Mouse (Mus musculus) heart, postnatal 10 days (tissue): Measurements from ENCODE around the gene Vsir. TPM values are rescaled to one million over a fixed set of nuclear protein-coding genes. Genes with fewer than 3 reads are reported as not detected.
A peak's percentile ranks its signal among the peaks of the same experiment; 100 is the strongest.

Experiments used
- DNase-seq, 2 experiments: peaks; one replicate each; pipeline ENCODE4 v3.0.0; 2021
- intact Hi-C: fragments of 180-260 bp; cut with DNase I; formaldehyde crosslinking; loops from one replicate; pipeline ENCODE4 v1.15.1; 2025
- total RNA-seq, 2 experiments: library from RNA; stranded (reverse); gene quantifications; 2 replicates each; pipeline ENCODE4 v1.2.3; 2021

Vsir gene
- 10 to 100 TPM; 20.4 to 27.3 TPM for total RNA-seq

DNA sequence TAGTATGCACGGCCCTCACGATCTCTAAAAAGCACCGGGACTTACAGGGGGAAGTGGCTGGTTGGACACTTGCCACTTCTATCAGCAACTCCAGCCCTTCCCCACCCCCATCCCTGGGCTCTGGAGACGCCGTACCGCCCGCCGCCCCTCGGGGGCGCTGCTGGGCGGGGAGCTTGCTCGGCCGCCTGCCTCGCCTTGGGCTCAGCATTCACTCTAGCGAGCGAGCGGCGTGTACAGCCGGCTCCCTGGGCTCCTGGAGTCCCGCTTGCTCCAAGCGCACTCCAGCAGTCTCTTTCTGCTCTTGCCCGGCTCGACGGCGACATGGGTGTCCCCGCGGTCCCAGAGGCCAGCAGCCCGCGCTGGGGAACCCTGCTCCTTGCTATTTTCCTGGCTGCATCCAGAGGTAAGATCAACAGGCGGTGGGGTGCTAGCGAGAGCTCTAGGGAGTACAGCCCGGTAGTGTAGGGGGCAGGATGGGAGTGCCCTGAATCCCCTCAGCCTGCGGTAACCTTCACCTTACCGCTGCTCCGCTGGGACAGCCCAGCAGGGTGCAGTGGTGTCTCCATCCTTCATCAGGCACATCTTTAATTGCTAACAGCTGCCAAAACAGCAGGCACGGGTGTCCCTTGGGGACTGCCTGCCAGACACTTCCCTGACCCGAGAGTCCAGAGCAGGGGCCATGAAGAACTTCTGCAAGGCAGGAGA is at the start of gene Vsir:
TSS of gene Vsir (plus strand) at position 151 of the 705 bp plus-strand sequence.
- peak; percentile 87 to 91 for DNase-seq
- intact Hi-C loops, result loop anchor here (2.0 to 5.0 kb wide), 3 partner anchors 35 to 62 kb away; no protein-coding TSS in a partner anchor

DNA sequence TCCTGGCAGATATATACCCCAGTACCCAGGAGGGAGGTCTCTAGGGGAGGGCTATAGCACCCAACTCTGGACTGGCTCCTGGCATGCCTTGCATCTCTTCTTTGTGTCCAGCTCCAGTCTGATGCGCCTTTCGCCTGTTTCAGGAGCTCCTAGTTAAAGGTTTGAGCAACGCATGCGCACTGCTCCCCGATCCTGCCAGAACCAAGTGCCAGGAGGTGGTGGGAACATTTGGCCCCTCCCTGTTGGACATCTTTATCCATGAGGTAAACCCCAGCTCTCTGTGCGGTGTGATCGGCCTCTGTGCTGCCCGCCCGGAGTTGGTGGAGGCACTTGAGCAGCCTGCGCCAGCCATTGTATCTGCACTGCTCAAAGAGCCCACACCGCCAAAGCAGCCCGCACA is 47.0 kb upstream of the Vsir start:
- DNase-seq, result no peak
- intact Hi-C loops, result no loop called here

DNA sequence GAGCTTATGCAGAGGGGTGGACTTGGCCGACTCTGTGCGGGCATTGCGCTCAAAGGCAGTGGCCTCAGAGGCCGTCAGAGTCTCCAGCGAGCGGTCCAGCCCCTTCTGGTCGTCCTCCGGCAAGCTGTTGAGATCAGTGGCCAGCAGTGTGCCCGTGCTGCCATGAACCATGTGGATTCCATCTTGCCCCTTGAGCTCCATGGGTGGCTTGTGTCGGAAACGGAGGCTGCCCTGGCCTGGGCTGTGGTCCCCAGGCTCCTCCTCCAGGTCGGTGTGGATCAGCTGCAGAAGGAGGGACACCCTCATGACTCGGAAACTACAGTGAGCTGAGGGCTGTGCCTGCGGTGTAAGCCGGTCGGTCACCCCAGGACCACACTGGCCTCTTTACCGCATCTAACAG is 43.2 kb upstream of the Vsir start:
- intact Hi-C loops, result no loop called here
- no peak for DNase-seq

DNA sequence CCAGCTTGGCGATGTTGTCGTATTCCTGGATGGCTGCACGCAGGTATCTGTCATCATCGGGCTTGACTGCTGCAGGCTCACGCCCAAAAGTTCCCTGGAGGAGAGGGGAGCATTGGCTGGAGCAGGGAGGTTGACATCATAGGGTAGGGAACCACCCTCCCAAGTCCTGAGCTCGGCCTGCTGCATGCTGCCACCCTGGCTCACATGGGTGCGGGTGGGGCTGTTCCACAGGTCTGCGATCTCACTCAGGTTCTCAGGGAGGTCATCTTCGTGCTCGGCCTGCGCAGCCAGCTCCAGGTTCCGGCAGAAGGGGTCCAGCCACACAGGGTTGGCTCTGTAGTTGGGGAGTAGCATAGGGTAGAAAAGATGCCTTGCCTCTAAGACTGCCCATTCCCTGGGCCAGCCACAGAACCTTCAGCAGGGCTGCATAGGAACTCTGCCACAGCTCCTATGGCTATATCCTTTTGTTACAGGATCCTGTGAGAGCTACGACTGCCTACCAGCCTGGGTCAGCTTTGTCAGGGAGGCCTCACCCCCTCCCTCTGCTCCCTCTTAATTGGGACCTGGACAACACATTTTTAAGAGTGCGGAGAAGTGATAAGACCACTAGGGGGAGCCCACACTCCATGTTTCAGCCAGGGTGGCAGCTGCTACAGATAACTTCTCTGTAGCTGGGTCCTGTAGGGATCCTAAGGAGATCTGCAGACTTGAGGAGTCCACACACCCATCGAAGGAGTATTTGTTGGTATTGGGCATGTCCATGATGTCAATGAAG is 41.6 kb upstream of the Vsir start:
- intact Hi-C loops, result loop anchor here (1.0 to 5.0 kb wide), 5 partner anchors 42 to 452 kb away; partner anchors contain the start of gene Vsir
- DNase-seq, result peak; percentile 81 to 88

DNA sequence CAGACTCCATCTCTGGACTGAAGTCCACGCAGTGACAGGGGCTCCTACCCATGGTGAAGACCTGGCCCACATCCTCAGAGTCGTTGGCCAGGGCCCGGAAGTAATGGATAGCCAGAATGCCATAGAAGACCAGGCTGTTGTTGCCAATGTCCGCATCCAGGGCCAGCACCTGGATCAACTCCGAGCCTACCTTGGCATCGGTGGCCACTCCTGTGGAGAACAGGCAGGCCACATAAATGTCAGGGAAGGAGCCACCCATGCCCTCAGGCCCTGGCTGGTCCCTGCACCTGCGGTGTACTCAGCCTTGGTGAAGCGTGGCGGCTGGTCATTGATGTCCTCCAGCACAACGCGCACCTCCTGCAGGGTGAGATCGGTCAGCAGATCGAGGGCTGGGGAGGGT is 36.0 kb upstream of the Vsir start:
- DNase-seq, result no peak
- intact Hi-C loops, result no loop called here

DNA sequence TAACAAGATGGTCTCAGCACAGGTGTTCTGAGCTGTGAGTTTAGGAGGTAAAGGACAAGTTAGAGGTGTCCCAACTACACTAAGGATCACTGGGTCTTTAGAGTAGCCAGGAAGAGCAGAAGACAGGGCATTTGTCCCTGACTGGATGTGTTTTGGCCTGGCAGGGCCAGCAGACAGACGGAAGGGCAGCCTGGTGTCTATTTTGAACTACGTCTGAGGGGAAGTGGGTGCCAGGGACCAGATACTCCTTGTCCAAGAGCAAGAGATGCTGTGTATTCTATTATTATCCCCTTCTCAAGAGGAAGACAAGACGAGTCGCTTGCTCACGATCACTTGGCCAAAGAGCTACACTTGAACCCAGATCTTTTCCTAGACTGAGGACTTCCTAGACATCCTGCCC is 33.0 kb upstream of the Vsir start:
- intact Hi-C loops, result no loop called here
- DNase-seq, result no peak

DNA sequence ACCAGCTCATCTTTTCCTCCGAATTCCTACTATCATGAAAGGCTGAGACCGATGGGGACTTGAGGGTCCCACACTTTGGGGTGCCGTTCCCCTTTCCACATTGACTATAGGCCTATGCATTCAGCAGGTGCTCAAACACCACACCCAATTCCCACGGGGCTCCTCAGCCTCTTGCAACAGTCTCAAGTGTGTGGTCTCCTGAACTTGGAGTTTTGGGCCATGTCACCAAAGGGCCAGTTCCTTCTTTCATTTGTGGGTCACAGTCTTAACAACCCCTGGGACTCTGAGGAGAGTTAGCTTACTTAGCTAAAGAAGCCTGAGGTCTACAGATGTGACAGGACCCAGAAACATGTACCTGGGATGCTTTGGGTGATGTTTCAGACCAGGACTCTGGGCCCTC is 30.5 kb upstream of the Vsir start:
- intact Hi-C loops, result no loop called here
- no peak for DNase-seq

DNA sequence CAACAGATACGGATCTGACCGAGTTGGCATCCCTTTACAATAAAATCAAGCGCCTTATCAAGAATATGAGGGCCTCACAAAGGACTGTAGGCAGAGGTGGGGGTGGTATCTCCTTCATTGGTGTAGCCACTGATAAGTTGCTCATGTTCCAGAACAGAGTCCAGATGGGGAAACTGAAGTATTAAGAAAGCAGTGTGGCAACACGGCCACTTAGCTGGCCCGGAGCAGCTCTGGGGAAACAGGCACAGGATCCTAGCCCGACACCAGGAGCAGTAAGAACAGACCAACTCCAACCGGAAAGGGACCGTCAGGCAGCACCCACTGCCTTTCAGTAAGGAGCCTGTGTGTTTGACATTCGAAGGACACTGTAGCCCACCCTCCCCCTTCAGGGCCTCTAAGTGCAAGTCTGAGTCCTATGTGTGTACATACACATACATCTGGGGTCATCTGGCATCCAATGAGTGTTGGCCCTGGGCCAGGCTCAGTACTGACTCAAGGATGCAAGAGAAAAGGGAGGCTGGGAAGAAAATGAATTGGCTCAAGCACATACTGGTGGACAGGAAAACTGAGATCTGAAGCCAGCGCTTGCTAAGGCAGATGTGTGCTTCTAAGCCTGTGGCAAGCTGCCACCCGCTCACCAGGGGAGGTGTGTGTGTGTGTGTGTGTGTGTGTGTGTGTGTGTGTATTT is 17.5 kb upstream of the Vsir start:
- peak in 1 of 2 experiments; percentile 43 for DNase-seq
- intact Hi-C loops, result no loop called here

DNA sequence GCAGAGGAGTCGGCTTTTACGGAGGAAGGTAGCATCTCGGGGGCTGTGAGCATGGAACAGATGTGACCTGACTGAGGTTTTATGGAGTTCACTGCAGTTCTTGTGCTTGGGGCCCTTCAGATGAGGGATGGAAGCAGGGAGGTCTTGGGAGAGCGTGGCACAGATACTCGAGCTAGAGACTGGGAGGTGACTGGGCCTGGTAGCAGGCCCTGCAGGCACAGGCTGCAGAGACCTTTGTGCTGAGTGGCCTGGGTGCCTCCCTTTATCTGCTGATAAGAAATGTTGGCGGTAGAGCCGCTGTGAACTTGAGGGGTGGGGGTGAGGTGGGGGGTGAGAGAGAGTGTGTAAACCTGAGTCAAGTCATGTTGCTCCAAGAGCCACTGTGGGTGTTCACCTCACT is 12.1 kb upstream of the Vsir start:
- no peak for DNase-seq
- intact Hi-C loops, result no loop called here

DNA sequence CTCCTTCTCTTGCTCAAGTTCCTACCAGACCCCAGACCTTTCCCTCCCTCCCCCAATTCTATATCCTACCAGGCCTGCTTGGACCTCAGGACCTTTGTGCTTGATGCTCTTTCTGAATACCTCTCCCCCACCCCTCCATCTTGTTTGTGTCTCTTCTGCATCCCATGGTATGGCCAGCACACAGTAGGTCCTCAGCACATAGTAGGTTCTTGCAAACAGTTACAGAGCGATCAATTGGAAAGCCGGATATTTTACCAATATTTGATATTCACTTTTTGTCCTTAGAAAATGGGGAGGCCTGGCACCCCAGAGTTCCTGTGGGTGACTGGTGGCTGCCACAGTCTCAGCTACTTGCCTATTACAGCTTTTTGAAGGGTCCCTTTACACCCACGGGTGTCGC is 11.6 kb upstream of the Vsir start:
- no peak for DNase-seq
- intact Hi-C loops, result no loop called here

DNA sequence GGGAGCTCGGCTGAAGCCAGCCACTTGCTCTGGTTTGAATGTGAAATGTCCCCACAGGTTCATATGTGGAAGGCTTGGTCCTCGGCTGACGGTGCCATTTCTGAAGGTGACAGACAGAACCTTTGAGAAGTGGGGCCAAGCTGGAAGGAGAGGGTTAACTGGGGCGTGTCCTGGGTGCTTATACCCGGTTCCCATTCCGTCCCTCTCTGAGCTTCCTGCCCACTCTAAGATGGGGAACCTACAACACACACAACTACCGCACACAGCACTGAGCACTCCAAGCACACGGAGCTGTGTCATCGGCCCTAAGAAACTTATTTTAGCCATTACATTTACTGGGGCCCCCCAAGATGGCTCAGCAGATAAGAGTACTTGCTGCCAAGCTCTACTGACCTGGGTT is 5.1 kb upstream of the Vsir start:
- intact Hi-C loops, result no loop called here
- no peak for DNase-seq

DNA sequence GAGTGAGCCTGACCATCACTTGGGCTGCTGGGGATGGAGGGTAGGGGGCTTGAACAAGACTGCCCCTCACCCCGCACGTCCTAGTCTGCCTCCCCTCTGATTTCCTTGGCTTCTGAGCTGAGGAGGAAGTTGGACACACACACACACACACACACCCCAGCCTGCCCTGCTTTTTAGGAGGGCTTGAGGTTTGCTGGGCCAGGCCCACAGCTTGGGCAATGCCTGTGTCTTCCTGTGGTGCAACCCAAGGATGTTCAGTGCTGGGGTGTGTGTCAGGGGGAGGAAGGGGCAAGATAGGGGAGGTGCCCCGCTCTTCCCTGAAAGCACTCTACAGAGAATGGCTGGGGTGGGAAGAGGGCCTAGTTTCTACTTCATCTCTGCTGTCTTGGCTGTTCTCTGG is 2.5 kb upstream of the Vsir start:
- intact Hi-C loops, result no loop called here
- no peak for DNase-seq

DNA sequence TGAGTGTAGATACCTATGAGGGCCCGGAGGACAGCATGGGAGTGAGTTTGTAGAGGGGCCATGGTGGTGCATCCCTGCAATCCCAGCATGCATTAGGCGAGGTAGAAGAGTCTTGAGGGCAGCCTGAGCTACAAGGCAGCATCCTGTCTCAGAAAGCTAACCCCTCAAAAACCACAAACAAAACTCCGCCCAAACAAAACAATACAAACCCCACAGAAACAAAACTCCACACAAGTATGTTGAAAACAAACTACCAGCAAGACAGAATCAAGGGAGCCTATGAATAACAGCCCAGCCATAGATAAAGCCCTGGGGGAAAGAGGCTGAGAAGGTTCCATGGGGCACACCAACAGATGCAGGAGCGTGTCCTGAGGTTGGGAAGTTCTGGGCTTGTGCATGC is 595 bp upstream of the Vsir start:
- no peak for DNase-seq
- intact Hi-C loops, result loop anchor here (2.0 to 5.0 kb wide), 3 partner anchors 36 to 63 kb away; no protein-coding TSS in a partner anchor

DNA sequence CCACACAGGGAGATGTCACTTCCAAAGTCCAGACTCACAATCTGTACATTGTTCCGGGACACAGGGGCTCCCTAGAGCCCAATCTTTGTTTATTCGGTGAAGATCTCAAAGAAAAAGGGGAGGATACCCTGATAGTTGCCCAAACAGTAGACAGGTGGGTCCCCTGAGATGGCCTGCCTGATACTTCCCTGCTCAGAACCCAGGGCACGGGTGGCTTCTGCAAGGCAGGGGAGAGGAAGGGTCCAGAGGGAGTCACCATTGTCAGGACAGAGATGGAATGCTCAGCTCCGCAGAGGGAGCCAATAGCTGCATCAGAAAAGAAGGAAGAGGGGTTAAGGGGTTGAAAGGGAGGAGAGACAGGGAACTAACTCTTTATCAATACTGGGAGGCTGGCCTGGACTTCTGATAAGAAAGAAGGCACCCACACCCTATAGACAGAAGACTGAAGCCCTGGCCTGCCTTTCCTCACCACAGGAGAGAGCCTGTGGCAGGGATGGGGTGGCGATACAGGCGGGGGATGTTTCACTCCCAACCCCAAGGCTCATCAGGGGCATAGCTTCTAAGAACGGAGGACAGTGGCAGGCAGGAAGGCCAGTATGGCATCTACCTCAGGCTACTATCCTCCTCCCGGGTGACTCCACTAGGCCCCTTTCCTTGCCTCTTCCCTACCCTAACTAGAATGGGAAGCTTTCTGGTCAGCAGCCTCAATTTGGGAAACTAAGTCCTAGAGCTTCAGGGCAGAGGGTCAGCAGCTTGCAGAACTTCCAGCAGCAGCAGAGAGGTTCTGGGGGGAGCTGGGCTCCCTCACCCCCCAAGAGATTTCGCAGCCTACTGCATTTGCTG is 1.3 kb downstream of the Vsir start:
- no peak for DNase-seq
- intact Hi-C loops, result loop anchor here (2.0 to 5.0 kb wide), 3 partner anchors 34 to 61 kb away; no protein-coding TSS in a partner anchor

DNA sequence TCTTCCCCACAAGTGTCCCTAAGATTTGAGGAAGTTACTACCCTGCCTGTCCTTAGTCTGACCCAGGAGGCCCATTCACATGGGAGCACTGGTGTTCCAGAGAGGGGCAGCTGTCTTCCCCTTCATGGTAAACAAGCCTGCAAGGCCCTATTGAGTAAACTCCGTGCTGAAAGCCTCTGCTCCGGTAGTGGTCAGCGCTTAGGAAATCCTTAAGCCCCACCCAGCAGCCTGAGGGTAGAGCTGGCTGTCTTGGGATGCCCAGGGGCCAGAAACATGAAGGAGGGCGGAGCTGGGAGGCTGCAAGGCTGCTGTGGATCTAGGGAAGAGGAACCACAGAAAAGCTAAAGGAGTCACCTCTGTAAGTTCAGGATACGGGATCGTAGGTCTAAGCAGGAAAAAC is 2.4 kb downstream of the Vsir start:
- peak; percentile 57 to 67 for DNase-seq
- intact Hi-C loops, result loop anchor here (5.0 kb wide), 2 partner anchors 33 to 42 kb away; no protein-coding TSS in a partner anchor

DNA sequence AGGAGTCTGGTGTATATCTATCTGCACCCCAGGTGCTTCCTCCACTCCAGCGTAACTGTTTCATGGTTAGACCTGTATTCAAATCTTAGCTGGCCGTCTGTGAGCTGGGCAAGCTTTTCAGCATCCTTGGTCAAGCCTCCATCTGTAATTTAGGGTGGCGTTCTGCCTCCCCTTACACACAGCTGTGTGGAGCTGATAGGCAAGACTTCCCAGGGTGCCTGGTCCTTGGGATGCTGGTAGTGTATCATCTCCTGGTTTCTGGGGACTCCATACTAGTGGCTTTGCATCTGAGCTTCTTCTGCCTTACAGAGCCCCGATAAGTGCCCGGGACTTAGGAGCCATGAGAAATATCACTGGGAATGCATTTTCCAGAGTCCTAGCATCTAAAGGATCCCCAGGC is 3.0 kb downstream of the Vsir start:
- intact Hi-C loops, result loop anchor here (5.0 kb wide), 2 partner anchors 33 to 42 kb away; no protein-coding TSS in a partner anchor
- no peak for DNase-seq

DNA sequence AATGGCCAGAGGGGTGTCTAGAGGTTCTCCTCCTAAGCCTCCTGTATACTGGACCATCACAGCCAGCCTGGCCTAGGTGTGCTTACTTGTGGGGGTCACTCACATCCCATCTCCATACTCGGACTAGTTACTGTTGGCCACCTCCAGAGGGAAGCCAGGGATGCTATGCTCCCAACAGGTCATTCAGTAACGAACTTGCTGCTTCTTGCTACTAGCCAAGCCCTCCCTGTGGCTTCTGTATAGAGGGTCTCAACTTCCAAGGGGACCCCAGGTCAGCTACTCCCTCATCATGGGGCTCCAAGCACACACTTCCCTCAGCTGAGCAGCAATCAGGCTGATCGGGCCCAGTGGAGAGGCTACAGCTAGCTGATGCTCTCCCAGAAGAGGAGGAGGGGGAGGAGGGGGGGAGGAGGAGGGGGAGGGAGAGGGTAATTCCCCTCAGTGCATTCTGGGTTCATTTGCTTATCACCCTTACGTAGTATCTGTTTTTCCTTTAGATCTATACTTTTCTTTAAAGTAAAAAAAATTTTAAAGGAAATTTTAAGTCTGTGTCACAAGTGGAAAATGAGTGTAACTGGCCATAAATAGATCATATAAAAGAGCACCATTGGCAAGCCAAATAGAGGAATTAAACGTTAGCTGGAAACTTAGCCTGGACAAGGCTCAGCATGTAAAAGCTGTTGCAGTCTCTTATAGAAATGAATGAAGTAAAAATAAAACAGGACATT is 3.6 kb downstream of the Vsir start:
- intact Hi-C loops, result no loop called here
- no peak for DNase-seq

DNA sequence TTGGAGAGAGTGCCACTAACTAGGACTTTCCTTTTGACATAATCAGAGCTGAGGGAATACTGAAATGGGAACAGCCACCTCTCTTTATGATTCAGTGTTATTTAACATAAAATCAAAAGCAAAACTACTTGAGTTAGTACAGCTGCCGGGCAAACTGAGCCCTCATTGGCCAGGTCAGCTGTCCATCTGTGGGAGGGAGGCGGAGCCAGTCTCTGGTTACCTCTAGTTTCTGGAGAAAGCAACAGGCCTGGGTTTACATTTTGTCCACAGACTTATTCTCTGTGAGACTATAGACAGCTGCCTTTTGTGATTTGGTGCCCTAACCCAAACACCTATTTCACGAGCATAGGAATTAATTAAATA is 4.1 kb downstream of the Vsir start:
- intact Hi-C loops, result no loop called here
- DNase-seq, result peak; percentile 95 to 96

DNA sequence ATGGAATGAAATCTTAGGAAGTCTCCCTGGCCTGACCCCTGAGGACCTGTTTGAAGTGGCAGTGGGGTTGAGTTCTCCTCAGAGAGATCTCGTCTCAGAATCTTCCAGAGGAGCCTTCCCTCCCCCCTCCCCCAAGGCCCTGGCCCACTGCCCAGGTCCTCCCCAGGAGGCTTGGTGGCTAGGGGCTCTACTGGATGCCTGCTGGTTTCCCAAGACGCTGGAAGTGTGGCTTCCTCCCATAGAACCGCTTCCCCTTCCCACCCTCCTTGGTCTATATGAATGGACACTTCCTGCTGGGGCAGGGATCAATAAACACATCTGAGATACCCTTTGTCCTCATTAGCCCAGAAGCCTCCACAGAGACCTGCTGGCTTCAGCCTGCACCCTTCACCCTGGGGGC is 4.6 kb downstream of the Vsir start:
- intact Hi-C loops, result no loop called here
- no peak for DNase-seq
